26 mouse cellular contexts compared by ENCODE assay signal in the genomic region with DNA sequence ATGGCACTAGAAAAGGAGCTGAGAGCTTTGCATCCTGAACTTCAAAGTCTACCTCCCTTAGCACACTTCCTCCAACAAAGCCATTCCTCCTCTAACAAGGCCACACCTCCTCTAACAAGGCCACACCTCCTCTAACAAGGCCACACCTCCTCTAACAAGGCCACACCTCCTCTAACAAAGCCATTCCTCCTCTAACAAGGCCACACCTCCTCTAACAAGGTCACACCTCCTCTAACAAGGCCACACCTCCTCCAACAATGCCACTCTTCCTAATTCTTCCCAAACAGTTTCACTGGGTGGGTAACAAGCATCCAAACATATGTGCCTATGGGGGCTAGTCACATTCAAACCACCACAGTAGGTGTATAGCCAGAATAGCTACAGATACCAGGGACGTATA. TPM values are rescaled to one million over a fixed set of nuclear protein-coding genes. Genes with fewer than 3 reads are reported as not detected.
"Had no signal": no experiment of that assay in that cellular context is flagged by ENCODE, and none has a peak within 500 bp of the region (broad histone marks: within the 10 kb centered on the region; RNA-seq: fewer than 3 reads in every experiment).

No protein-coding gene starts in this region.

- ATAC-seq: midbrain, embryonic 13.5 days; midbrain, embryonic 15.5 days had no signal

- H3K4me3 ChIP-seq: midbrain, embryonic 10.5 days; midbrain, embryonic 13.5 days; midbrain, embryonic 15.5 days; myocyte; neural tube, embryonic 13.5 days; neural tube, embryonic 15.5 days; stomach, embryonic 15.5 days had no signal

- H3K36me3 ChIP-seq: midbrain, embryonic 10.5 days; midbrain, embryonic 13.5 days; midbrain, embryonic 15.5 days; neural tube, embryonic 13.5 days; neural tube, embryonic 15.5 days; stomach, embryonic 15.5 days had no signal

- H3K27me3 ChIP-seq: midbrain, embryonic 13.5 days; midbrain, embryonic 15.5 days; neural tube, embryonic 13.5 days; neural tube, embryonic 15.5 days; stomach, embryonic 15.5 days had no signal

- H3K9ac ChIP-seq: lung, embryonic 14.5 days; midbrain, embryonic 13.5 days; midbrain, embryonic 15.5 days; neural tube, embryonic 13.5 days; neural tube, embryonic 15.5 days; stomach, embryonic 15.5 days had no signal

- H3K27ac ChIP-seq: midbrain, embryonic 10.5 days; midbrain, embryonic 13.5 days; midbrain, embryonic 15.5 days; neural tube, embryonic 13.5 days; neural tube, embryonic 15.5 days; stomach, embryonic 15.5 days; stomach, postnatal 0 days had no signal

- H3K9me3 ChIP-seq: midbrain, embryonic 15.5 days; neural tube, embryonic 15.5 days; stomach, embryonic 15.5 days had no signal

- DNase-seq: lung, adult 18-20 months; lung, embryonic 14.5 days; lung, postnatal 10 days; lung, postnatal 4 days; retina, postnatal 1 day; right cerebral cortex, adult 18-20 months; right cerebral cortex, postnatal 25 days; right cerebral cortex, postnatal 4 days; thymus, adult 2 months; thymus, postnatal 25 days; thymus, postnatal 4 days had no signal

- H3K4me2 ChIP-seq: lung, embryonic 14.5 days; midbrain, embryonic 13.5 days; midbrain, embryonic 15.5 days; neural tube, embryonic 13.5 days; neural tube, embryonic 15.5 days; stomach, embryonic 15.5 days had no signal

- H3K4me1 ChIP-seq: midbrain, embryonic 10.5 days; midbrain, embryonic 13.5 days; midbrain, embryonic 15.5 days; neural tube, embryonic 13.5 days; neural tube, embryonic 15.5 days; stomach, embryonic 15.5 days had no signal

RNA-seq across cellular contexts. Expression of gene Syce3, which starts 7.8 kb away (rescaled TPM):
- total RNA-seq: megakaryocyte, adult 5-6 weeks; megakaryocyte-erythroid progenitor cell, adult 5-6 weeks had no signal
- polyA plus RNA-seq: liver, embryonic 16.5 days; lung, embryonic 14.5 days; lung, embryonic 16.5 days; midbrain, embryonic 10.5 days; midbrain, embryonic 13.5 days; midbrain, embryonic 15.5 days; myocyte; neural tube, embryonic 11.5 days; neural tube, embryonic 13.5 days; neural tube, embryonic 15.5 days; spleen, adult 2 months; stomach, embryonic 15.5 days; stomach, postnatal 0 days; thymus, adult 2 months; urinary bladder, adult 2 months had no signal

RNA-seq across cellular contexts. Expression of gene Klhdc7b, which starts 17.8 kb away (rescaled TPM):
- total RNA-seq: megakaryocyte, adult 5-6 weeks; megakaryocyte-erythroid progenitor cell, adult 5-6 weeks had no signal
- polyA plus RNA-seq: liver, embryonic 16.5 days; lung, embryonic 14.5 days; midbrain, embryonic 10.5 days; midbrain, embryonic 13.5 days; myocyte; neural tube, embryonic 11.5 days; neural tube, embryonic 13.5 days; spleen, adult 2 months; stomach, embryonic 15.5 days; stomach, postnatal 0 days; urinary bladder, adult 2 months had no signal

RNA-seq across cellular contexts. Expression of gene Cpt1b, which starts 23.2 kb away (rescaled TPM):
- polyA plus RNA-seq: neural tube, embryonic 11.5 days had no signal

RNA-seq across cellular contexts. Expression of gene Odf3b, which starts 23.4 kb away (rescaled TPM):
- total RNA-seq: megakaryocyte, adult 5-6 weeks had no signal
- polyA plus RNA-seq: myocyte had no signal

RNA-seq across cellular contexts. Expression of gene Tymp, which starts 25.6 kb away (rescaled TPM):
- total RNA-seq: megakaryocyte-erythroid progenitor cell, adult 5-6 weeks had no signal
